Mouse (Mus musculus) left cerebral cortex, postnatal 4 days (tissue): ENCODE measurements around the gene Anks1b. TPM values are rescaled to one million over a fixed set of nuclear protein-coding genes. Genes with fewer than 3 reads are reported as not detected.

ENCODE experiments used
- DNase-seq: peaks from one replicate; pipeline ENCODE4 v3.0.0-alpha.2; 2022
- intact Hi-C: fragments of 180-260 bp; cut with DNase I; formaldehyde crosslinking; loops from one replicate; pipeline ENCODE4 v1.15.1; 2025
- total RNA-seq, 2 experiments: library from RNA; stranded (reverse); gene quantifications; 2 replicates each; pipeline ENCODE4 v1.2.3; 2021

Anks1b gene
- total RNA-seq, 2 experiments from 2014 or later: 214 to 231 TPM

DNA sequence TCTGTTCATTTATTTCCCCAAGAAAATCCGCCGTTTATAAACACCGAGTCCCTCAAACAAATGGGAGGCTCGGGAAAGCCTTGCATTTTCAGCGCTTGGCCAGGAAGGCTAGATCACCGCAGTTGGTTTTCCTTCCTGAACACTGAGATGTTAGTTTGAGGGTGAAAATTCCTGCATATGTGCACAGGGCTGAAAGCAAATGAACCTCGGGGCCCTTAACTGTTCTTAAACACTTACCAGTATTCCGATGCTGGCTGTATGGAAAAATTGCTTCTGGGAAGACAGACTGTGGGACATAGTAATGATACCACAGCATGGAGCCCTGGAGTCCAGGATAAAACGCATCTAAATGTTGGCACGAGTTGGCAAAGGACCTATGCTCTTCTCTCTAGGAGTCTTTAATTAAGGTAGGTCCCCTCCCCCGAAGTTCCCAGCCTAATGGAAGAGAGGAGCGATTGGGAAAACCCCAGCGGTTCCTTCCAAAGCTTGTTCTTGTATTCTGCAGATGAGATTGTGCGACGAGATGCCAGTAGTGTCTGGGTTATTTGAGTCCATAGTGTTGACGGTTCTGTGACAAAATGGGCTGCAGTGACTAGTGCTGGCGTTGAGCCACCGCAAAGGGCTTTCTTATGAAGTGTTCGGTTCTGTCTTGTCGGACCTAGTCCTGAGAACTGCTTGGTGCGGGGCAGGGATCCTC lies 957.4 kb downstream of the Anks1b start:
- intact Hi-C loops: loop anchor here (10.0 kb wide), 1 partner anchor 204 kb away; no protein-coding TSS in a partner anchor
- DNase-seq: peak; percentile 21

DNA sequence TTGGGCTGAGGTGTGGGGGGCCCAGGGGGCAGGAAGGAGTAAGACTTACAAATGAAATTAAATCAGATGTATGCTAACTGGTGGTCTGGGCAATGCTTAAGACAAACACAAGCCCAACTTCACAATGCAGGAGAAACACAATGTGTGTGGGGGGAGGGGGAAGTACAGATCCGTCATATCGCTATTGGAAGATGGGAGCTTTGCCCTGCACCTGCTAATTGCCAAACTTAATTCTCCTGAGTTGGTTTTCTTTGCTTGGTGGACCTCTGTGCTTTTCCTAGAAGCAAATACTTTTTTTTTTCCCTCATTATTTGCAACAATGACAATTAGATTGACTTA lies 957.9 kb downstream of the Anks1b start:
- intact Hi-C loops: loop anchor here (10.0 kb wide), 1 partner anchor 204 kb away; no protein-coding TSS in a partner anchor

DNA sequence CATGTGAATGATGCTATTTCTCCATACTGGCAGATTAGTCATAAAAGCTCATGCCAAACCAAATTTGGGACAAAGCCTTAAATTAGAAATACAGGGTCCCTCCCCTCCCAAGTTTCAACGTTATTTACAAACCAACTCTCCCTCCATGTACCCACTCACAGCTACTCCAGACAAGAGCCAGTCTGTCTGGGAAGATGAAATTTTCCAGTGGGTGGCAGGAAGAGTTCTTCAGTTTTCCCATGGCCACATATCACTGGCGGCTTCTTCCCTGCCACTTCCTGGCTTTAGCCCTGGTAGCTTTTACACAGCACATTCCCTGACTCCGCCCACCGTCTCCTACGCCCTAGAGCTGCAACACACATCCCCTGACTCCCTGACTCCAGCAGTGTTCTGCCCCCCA lies 961.0 kb downstream of the Anks1b start:
- intact Hi-C loops: loop anchor here (10.0 kb wide), 1 partner anchor 200 kb away; no protein-coding TSS in a partner anchor
- no peak for DNase-seq

More for the DNA sequence above, 957.9 kb downstream of the Anks1b start:
- peak; percentile 15 for DNase-seq

DNA sequence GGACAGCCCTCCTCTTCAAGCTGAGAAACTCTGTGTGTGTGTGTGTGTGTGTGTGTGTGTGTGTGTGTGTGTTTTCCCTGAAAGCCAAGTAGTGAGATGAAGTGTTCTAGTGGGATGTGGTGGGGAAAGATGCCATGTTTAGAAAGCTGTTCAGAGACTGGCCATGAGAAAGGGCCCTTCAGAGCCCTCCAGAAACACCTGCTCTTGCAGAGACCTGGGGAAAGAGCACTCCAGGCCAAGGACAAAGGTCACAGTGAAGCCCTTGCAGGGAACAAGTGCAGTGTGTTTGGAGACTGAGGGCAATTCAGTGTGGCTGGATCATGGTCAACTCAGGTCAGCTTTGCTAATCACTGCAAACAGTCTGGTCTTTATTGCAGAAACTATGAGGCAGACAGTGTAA lies 961.9 kb downstream of the Anks1b start:
- no peak for DNase-seq
- intact Hi-C loops: loop anchor here (10.0 kb wide), 1 partner anchor 200 kb away; no protein-coding TSS in a partner anchor

DNA sequence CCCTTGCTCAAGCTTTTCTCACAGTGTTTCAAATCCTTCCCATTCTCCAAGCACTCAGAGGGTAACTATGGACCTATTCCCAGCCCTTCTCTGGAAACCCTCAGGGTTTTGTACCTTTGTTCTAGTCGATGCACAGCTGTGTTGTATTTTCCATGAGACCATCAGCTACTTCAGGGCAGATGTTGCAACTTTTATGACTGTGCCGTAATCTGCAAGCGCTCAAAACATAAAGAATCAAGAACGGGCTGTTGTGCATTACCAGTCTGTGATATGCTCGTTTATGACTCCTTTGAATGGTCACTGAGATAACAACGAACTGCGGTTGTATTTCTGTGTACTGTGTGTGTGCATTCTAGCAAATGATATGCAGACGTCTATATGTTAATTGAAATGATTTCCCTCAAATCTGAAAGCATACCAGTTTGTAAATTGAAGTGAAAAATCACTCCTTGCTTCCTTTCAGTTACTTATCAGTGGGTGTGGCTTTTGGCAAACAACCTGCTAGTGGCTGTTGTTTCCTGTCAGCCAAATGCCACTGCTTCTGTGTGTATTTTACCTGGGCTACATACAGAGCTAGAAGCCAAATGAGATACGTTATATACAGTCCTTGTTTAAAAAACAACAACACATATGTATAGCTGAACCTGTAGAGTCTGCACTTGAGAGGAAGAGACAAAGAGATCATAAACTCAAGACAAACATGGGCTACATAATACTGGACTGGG lies 966.5 kb downstream of the Anks1b start:
- intact Hi-C loops: loop anchor here (10.0 kb wide), 1 partner anchor 195 kb away; no protein-coding TSS in a partner anchor

DNA sequence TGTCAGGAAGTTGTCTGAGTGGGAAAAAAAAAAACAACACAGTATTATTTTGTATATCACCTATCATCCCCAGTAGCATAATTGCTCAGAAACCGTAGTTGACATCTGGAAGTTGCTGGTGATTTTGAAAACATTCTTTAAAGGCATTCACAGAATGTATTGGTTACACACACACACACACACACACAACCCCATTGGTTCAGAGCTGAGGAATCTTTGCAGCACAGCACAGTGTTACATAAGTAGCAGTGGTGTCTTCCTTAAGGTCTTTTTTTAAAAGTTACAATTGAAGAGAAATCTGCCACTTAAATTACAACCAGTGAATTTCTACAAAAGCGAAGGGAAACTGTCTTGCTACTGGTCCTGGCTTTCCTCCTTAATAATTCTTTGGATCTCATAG lies 969.1 kb downstream of the Anks1b start:
- no peak for DNase-seq
- intact Hi-C loops: no loop called here

More for the DNA sequence above, 966.5 kb downstream of the Anks1b start:
- no peak for DNase-seq

DNA sequence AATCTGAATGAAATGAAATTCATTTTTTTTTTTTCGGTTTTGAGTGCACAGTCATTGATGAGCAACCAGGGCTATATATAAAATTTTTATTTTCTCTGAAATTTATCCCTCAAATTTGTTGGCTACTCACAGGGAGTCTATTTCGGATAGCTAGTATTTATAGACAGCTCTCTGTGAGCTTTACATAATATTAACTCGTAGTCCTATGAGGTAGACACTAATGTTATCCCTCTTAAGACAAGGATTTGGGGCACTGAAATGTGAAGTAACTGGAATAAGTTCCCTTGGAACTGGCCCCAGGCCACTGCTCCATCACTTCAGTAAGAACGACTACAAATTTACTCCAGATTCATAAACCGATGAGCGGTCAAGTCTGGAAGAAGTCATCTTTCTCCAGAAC lies 977.8 kb downstream of the Anks1b start:
- intact Hi-C loops: no loop called here
- no peak for DNase-seq

DNA sequence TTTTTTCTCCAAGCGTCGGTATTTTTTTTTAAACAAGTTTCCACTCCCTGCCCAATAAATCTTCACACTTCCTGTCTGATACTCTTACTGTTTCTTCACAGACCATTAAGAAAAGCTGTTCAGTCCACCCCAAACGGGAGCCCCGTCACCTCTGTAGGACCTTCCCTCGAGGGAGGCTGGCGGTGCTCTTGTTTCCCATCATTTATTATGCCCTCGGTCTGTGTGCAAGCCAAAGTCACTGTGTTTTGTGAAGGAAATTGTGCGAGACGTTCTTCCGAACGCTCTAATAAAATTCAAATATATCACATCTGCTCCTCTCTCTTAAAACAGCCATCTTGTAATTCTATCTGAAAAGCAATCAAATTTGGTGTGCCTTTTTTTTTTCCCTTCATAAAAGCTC lies 978.7 kb downstream of the Anks1b start:
- no peak for DNase-seq
- intact Hi-C loops: no loop called here

DNA sequence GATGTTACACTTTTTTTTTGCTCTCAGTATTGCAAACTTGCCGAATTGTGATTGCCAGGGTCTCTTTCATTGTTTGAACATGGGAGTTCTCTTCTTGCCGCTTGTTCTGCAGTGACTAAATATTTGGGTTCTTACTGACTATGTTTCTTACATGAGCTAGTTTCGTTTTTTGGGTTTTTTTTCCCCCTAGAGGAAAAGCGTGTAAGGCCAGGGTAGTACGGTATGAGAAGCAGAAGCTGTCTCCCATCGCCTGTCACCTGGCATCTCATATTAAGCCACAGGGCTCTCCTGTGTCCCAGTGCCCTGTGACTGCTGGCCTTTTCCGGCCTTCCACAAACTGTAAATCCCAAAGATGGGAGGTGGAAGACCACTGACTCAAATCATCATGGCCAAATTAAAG lies 979.1 kb downstream of the Anks1b start:
- intact Hi-C loops: no loop called here
- DNase-seq: no peak

DNA sequence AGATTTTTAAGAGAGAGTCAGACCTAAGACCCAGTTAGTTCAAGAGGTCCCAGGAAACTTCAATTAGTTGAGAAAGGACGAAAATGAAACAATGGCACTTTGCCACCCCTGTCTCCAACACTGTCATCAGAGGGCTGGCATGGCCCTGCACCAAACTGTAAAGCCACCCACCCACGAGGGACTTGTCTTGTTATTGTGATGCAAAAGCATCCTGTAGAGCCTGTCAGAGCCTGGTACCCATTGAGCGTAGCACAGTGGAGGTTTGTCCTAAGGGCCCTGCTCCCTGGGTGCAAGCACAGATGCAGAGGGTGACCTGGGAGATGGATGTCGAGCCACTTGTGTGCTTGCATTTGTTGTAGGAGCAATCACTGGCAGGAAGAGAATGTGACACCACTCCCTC lies 983.4 kb downstream of the Anks1b start:
- intact Hi-C loops: no loop called here
- no peak for DNase-seq

DNA sequence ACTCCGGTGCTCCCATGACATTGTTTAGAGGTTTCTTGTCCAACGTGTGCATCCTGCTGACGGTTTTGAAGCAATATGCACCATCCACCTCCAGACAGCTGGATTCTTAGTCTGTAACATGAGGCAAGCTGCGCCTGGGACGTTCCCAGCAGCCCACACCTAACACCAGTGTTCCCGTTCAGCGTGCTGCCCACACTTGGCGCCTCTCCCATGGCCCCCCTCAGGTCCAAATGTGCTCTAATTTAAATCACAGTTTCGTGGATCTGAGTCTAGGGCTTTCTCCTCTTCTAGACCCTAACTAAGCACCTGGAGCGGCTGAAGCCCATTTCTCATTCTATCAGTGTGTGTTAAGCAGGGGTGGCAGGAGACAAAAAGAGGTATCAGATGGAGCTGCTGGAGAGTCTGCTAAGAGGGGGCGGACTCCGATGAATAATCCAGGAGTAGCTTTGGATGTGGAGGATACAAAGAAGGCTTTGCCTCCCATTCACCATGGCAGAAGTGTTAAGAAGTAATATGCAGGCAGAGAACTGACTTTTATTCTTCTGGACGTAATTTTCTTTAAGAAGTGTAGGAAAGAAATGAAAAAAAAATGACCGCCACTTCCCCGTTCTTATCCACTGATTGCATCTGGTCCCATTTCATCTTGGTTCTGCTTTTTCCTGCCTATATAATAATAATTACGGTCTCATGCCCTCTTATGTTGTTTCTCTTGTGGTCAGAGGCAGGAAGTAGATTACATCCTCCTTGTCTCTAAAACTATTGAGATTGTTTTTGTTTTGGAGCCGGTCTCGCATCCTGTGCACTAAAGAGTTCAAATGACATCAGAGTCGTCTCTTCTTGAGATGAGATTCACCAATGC lies 986.6 kb downstream of the Anks1b start:
- intact Hi-C loops: no loop called here
- DNase-seq: no peak

DNA sequence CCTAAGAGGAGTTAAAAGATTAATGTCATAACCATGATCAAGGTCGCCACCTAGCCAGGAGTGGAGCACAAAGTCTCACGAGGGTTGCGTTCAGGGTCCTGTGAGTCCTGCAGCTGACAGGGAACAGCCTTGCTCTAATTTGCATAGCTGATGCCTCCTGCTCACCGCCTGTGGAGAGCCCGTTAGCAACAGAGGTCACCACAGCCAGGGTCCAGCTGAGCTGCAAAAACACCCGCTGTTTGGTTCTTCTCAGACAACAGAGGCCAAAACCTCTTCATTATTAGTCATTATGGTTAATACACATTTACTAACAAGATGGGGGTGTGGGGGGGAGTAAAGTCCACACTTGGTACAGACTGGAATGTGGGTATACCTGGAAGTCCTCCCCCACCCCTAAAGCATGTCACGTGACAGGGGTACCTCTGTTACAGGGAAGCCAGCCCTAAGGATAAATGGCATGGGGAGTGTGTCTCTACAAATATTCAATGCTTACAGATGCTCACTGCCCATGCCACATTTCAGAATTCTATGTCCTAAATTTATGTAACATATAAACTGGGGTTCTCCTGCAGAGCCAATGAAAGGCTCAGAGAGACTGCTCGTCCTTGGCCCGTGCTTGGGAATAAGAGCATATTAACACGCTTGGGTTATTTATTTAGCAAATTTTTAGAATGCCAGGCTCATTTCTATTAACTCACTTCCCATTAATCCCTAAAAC lies 990.7 kb downstream of the Anks1b start:
- intact Hi-C loops: no loop called here
- DNase-seq: peak; percentile 39

DNA sequence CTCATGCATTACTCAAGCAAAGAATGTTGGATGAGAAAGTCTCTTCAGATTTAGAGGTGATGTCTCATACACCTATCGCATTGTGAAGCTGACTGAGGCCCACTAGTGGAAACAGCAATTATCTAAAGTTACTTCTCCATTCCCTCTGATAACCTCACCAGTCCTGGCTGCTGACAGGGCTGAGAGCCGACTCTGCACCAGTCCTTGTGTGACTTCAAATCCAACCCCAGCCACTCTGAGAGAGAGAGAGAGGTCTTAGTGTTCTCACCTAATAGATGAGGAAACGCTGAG lies 991.2 kb downstream of the Anks1b start:
- intact Hi-C loops: no loop called here
- no peak for DNase-seq

DNA sequence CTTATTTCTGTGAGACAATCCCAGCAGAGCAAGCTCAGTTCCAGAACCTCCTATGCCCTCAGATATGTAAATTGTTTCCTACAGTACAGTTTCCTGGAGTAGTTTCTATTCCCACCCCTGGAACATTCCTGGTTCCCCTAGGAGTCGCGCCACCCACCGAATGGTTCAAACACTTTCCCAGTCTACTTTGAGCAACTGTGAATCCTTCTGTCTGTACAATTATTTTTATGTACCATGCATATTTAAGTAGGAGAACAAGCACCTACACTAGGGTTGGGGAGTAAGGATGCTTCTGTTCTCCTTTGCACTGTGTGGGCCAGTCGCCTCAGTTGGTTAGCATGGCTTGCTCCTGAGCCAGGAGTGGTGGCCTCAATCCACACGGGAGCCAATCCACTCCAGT lies 999.9 kb downstream of the Anks1b start:
- intact Hi-C loops: no loop called here
- no peak for DNase-seq

DNA sequence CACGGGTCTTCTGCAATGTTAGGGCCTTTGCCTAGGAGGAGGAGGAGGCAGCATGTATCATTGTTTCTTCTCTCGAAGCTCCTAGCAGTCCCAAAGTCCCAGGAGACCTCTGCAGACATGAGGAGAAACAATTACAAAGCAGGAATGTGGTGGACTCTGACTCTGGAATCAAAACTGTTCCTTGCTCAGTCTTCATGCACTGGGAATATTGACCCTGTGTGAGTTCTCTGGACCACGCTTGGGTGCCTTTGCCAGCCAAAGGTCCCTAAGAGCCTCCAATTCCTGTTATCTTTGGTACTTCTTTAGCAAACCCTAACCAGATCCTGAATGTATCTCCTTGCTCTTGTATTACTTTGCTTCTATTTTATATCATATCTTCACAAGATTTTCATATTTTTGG lies 1000.9 kb downstream of the Anks1b start:
- no peak for DNase-seq
- intact Hi-C loops: no loop called here

DNA sequence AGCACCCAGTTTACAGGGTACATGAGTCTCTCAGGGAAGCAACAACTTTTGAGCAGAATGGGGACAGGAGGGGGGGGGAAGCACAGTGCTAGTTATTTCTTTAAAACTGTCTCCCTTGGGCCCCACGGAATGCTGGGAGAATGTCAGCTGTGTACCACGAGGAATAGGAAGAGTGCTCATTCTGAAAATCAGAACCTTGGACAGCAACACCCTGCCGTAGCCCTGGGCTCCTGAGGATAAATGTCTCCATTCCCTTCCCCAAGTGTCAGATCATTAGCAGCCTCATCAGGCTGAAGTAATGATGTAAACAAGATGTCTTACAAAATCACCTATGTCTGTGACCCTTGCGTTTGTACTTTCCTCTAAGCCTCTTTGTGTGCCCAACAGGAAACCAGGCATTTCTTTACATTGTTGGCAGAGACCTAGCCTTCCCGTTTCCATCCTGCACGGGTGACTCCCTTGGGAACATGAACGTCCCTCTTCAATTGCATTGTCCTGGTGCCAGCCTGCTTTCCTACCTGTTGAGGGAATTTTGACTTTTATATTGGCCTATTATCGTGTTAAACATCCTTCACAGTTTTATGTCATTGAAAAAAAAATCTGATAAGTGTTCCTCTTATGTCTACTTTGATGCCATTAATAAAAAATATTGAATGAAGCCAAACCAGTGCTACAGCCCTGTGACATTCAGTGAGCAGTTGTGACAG lies 1007.7 kb downstream of the Anks1b start:
- no peak for DNase-seq
- intact Hi-C loops: no loop called here

DNA sequence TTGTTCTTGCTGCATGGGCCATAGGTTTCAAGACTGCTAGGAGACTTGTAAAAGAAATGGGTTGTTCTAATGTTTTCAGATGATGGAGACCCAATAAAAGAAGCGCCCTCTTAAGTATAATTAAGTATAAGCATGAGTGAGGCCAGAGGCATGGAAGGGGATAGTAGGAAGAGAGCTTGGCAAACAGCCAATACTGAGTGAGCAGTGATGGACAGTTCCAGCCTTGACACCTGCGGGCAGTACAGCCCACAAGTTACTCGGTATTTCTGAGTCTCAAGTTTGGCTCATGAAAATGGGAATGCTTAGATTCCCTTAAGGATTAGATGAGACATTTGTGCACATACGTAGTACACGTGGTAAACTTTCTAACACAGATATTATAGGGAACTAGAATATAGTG lies 1016.3 kb downstream of the Anks1b start:
- no peak for DNase-seq
- intact Hi-C loops: no loop called here

DNA sequence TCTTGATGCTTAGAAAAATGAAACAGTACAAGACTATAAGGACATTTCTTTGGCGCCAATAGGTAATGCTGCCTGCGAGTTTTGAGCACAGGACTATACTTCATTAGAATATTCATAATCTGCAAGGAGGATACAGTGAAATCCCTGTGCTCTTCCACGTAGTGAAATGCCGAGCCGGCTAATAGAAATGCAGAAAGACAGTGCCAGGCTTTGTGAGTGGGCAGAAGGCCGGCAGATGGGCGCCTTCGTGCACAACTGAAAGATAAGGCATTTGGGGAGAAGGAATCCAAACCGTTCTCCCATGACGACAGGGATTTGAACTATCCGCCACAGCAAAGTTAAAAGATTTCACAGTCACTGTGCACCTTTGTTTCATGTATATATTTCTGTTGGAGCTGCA lies 1019.4 kb downstream of the Anks1b start:
- intact Hi-C loops: no loop called here
- peak; percentile 41 for DNase-seq

DNA sequence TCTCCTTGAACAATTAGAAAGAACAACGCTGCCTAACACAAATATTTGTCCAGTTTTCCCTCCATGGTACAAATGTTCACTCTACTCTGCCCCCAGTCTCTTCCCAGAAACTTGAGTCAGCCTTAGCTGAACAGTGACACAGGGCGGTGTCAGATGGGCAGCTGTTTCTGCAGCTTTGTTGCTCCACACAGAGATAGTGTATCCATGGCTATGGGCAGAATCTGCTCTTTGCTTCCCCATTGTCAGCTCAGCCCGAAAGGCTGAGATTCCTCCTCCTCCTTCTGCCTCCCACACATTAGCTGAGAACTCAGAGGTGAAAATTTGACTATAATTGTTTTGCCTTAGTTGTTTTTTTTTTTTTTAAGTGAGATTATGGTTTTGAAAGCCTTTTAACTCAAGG lies 1024.6 kb downstream of the Anks1b start:
- DNase-seq: no peak
- intact Hi-C loops: no loop called here

DNA sequence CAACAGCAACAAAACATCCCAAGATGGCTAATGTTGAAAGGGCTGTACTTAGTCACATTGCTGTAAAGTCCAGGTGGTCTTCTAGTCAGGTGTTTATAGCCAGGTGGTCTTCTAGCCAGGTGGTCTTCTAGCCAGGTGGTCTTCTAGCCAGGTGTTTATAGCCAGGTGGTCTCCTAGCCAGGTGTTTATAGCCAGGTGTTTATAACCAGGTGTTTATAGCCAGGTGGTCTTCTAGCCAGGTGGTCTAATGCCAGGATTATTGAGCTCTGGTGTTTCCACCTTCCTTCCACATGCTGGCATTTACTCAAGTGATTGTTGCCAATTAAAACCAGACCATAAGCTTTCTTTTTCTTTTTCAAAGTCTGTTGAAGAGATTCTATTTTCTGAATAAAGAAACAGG lies 1030.9 kb downstream of the Anks1b start:
- intact Hi-C loops: no loop called here
- DNase-seq: no peak
